Mouse (Mus musculus): ENCODE data around the gene Rfx3.

Gene Rfx3

DNA sequence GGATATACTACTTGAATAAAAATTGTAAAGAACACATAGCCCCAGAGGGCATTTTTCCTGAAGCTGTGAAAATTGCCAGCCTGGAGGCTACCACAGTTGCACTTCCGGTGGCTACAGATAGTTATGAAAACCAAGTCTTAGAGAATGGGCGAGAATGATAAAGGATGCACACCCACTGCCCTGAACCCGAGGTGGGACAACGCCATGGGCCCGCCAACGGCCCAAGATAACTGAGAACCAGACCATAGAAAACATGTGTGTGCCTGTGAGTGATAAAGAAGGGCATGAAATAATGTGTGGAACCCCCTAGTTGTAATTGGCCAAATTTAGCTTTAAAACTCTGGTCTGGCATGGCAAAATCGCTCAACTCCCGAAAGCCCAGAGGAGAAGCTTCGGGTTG is 105.0 kb downstream of the Rfx3 start:
- DNase-seq (ENCODE audit: low spot score in 2 of 2), result no peak

DNA sequence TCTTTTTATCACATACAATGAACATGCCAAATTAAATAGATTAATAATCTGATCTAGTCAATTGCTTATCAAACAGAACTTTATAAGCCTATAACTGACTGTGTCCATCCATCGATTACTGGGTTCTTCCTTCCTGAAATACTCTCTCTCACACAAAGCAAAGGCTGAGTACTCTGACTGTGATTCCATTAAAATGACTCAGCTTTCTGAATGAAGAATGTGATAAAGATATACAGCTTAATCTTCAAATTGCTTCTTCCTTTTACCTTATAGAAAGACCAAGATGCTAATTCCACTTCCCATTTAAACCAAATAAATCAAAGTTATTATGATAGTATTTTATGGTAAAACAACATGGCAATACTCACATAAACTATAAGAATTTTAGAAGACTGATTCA is 105.8 kb downstream of the Rfx3 start:
- DNase-seq (ENCODE audit: low spot score in 2 of 2), result no peak

DNA sequence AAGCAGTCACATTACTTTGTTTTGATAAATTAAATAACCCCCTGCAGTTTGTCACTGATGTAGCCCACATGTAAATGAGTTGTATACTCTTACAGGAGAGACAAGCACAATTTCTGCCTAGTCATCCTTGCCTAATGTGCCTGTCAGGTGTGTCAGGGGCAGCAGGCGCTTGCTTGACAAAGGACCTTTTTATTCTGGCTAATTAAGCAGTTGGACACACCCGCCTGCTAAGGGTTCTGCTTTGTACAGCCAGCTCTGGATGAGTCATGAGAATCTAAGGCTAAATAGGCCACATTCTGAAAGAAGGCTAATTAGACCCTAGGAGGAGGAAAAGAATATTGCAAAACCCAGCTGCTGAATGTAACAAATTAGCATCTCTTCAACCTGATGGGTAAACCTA is 106.3 kb downstream of the Rfx3 start:
- DNase-seq (ENCODE audit: low spot score in 2 of 2), result no peak

DNA sequence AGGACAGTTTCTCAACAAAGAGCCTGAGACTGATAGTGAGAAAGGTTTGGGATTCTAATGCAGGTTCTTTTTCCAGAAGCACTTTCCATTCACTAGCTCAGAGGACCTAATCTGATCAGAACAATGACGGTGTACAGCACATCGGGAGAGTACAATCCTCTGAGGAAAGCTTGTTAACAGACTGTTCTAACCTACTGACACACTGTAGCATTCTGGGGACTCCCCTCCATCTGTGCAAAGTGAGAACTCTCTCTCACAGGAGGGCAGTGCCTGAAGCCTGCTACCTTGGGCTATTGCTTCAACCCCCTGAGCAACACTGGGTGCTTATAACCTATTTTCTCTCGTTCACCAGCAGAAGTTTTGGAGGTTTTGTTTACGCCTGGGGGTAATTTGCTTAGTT is 106.8 kb downstream of the Rfx3 start:
- DNase-seq (ENCODE audit: low spot score in 2 of 2), result no peak

DNA sequence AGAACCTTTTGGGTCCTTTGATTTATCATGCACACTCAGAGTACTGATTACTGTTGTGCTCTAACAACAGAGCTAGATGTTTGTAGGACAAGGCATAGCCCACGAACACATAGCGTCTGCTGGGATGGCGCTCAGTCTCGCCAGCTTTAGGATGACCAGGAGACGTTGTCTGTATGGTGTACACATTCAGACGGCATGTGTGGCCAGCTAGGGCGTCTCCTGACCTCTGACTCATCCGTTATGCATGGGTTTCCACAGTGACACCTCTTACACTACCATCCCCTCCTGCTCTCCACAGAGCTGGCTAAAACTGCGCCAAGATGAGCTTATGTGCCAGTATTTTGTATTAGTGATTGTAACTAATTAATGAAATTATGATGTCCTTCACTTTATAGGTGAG is 108.4 kb downstream of the Rfx3 start:
- no peak for DNase-seq (ENCODE audit: low spot score in 2 of 2)

DNA sequence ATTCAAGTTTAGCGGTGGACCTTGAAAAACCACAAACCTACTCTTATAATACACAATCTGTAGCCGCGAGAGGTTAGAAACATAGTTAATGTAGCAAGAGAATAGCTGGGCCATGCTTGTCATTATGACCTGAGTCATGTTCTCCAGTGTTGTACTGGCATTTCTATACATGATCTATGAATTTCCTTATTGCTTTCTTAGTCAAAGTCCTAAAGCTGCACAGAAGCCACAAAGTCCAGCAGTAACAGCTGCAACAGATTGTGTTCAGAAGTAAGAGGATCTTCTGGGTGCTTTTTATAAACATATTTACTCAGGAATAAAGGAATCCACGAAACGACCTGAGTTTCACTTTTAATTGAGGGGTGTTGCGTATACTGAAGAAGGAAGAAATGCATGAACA is 109.3 kb downstream of the Rfx3 start:
- DNase-seq (ENCODE audit: low spot score in 2 of 2), result no peak

DNA sequence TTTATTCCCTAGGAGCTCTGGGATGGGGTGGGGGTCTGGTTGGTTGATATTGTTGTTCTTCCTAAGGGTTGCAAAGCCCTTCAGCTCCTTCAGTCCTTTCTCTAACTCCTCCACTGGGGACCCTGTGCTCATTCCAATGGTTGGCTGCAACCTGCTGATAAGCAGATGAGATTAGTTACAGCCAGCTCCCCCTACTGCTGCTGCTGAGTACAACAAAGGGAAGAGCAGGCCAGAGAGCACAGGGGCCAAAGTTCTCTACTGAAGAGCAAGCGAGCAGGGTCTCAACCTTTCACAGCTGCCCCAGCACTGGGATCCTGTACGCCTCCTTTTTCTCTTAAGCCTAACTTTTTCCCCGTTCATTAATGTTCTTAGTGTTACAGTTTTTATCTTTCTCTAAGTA is 126.4 kb downstream of the Rfx3 start:
- no peak for DNase-seq (ENCODE audit: low spot score in 2 of 2)

DNA sequence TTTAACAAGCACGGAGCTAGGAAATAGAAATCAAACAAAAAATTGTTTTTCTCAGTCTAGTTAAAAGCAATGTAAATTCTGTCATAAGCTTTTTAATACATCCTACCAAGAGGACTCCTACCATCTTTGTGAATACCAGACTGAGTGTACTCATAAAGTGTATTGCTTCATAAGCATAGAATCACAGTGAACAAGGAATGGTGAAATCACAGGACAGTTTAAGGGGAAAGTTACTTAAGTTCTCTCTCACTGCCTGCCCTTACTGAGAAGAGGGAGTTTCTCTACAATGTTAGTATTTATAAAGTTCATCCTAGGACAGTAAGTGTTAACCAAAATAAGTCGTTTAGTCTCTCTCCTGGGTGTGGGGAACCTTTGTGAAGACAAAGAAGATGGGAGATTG is 133.5 kb downstream of the Rfx3 start:
- no peak for DNase-seq (ENCODE audit: low spot score in 2 of 2)

DNA sequence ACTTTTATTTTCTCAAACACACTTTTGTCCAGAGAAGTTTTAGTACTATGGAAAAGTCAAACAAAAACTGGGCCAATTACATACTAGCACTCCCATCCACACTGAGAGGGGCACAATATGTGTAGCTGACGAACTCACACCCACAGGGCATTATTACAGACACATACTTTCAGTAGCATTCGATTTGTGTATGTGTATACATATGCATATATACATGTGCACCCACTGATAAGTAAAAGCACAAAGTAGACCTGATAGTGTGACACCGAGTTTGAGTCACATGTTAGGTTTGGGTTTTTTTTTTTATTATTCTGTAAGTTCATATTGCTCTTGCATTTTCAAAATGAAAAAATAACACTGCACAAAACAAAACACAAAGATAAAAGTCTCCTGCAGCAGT is 140.2 kb downstream of the Rfx3 start:
- DNase-seq (ENCODE audit: low spot score in 2 of 2), result no peak

DNA sequence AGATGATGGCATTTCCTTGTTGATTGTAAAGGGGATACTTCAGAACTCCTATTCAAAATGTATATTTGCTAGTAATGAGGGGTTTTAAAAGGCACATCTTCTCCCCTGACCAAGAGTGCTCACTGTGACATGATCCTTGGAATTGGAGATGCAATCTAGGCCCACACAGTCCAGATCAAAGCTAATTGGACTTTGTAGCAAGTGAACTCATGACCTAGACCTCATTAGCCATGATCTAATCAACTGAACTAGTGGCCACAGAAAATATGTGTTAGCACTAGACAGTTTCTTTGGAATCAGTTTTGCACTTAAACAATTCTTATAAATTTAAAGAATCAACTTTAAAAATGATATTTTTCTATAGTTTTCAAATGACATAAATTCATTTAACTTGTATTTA is 151.3 kb downstream of the Rfx3 start:
- no peak for DNase-seq (ENCODE audit: low spot score in 2 of 2)

DNA sequence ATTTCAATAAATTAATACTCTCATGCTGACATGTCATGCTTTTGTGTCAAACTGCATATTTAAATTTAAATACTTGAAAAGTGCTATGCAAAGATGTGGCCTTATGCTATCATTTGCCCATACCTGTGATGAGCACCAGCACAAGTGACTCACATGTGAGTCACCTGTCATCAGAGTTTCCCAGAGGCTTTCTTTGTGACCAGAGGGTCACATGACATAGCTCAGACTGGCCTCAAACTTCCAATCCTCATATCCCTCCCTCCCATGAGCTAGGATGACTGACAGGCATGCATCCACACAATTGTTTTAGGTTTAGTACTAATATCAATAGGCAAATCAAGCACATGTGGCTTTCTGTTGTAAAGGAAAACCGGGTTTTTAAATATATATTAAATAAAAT is 162.0 kb downstream of the Rfx3 start:
- no peak for DNase-seq (ENCODE audit: low spot score in 2 of 2)

DNA sequence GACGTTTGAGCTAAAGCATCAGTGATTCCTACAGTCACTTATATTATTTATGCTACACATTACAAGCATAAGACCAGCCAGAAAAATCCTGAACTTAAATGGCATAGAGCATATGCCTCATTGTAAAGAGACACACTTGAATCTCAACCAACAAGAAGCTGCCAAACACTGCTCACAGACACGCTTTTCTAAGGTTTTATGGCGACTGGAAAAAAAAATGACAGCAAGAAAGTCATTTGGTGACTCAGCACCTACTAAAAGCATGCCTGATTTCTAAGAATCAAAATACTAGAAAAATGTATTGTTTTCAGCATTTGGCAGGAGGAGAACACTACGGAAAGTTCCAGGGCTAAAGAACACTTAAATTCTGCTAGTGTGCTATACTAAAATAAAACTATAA is 163.9 kb downstream of the Rfx3 start:
- DNase-seq (ENCODE audit: low spot score in 2 of 2), result no peak

DNA sequence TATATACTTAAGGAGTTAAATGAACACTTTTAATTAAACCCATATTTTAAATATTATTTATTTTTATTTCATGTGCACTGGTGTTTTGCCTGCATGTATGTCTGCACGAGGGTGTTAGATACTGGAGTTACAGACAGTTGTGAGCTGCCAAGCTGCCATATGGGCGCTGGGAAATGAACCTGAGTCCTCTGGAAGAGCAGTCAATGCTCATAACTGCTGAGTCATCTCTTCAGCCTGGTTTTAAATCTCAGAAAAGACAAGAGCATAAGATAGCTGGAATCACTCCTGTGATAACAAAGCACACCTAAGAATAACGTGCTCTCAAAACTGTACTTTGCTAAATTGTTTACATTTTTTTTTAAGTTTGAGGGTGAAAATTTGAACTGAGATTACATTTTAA is 172.3 kb downstream of the Rfx3 start:
- DNase-seq (ENCODE audit: low spot score in 2 of 2), result no peak

DNA sequence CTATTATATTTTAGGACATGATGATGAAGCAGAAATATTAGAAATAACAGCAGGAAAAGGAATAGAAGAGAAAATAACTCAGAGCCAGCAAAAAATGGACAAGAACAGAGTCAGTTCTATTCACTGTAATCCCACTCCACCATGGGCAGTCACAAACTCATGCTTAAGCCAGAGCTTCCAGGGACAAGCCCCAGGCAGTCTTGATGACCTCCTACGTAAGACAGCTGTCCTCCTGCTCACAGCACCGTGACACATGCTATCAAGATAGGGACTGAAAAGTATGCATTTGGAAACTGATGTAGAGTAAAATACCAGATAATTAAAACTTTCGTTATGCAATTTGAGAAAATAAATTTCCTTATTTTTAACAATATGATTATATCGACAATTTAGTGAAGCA is 172.9 kb downstream of the Rfx3 start:
- DNase-seq (ENCODE audit: low spot score in 2 of 2), result no peak

DNA sequence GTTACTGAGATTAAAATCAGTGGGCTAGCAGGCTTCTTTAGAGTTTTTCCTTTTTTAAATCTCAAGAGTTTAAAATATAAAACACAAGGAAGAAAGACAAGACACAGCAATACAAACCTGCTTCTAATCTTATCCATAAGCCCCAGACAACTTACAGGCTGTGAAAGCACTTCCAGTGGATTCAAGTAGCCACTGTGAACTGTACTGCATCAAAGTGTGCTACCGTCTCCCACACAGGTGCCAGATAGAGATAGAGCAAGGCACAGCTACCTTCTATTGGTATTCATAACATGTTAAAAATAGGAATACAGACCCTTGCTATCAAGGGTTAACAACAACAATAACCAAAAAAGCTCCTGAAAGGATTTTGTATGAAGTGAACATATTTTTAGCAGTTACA is 178.5 kb downstream of the Rfx3 start:
- DNase-seq (ENCODE audit: low spot score in 2 of 2), result no peak

DNA sequence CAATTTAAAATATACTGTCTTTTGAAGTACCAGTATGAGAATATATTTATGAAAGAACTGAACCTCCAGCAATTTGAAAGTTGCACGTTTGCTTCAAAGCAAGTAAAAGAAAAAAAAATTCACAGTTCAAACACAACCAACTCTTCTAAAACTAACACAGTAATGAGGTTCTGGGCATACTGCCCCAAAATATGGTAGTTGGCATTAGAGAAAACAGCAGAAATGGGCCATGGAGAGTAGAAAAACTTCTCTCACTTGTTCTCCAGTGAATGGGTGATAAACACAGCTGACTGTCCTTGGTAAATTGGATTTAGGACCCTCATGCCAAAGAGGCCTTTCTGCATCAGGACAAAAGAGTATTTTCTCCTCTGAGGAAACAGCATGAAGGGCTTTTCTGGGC is 182.7 kb downstream of the Rfx3 start:
- no peak for DNase-seq (ENCODE audit: low spot score in 2 of 2)

DNA sequence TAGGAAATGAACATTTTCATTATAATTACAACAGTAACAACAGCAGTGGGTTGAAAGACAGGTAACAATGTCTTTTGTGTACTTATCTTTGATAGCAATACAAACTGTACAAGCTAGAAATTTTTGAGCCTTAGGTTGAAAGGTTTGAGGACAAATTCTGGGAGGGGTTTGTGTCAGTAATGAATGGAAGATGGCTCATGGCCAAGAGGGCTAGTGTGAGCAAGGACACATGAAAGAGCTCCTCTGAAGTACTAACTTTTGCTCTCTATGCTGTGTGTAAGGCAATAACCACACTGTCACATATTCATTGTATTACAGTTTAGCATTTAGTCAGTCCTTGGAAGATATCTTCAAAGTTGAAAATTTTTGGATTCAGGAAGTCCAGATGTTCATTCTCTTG is 193.3 kb downstream of the Rfx3 start:
- no peak for DNase-seq (ENCODE audit: low spot score in 2 of 2)

DNA sequence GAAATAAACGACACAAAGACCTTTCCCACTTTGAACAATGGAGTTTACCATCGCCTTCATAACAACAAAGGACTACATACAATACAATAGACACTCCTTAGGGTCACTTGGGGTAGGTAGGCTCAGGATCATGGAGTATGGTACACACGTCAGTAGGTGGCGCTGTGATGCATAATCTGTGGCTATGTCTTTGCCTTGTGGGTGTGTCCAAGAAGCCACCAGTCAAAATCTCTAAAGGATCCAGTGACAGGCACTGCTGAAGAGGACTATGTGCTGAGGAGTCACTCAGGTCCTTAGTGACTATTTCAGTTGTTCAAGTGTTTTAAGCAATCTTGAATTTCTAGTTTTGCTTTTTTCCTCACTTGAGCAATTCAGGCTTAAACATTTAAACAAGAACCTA is 230.9 kb downstream of the Rfx3 start:
- peak in 1 of 2 experiments; percentile 19 for DNase-seq (ENCODE audit: low spot score in 2 of 2)

DNA sequence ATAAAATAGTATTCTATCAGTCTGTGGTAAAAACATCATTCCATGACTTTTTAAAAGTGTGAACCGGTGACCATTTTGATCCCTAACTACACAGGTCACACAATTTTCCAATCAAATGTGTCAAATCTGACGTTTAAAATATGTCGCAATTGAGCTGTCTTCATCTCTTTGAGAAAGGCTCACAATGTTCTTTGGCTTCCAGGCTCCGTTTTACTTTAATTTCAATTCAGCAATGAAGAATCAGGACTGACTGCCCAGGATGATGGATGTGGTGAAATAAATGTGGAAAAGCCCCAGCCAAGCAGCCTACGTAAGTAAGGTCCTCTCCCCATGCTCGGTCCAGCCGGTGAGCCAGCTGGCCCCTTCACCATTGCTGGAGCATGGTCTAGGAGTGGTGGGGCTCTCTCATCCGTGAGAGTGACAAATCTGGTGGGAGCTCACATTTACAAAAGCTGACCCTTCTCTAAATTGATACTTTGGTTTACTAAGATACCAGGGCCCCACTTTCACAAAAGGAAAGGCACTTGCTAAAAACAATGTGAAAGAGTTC is 240.2 kb downstream of the Rfx3 start:
- DNase-seq (ENCODE audit: low spot score in 2 of 2), result no peak

DNA sequence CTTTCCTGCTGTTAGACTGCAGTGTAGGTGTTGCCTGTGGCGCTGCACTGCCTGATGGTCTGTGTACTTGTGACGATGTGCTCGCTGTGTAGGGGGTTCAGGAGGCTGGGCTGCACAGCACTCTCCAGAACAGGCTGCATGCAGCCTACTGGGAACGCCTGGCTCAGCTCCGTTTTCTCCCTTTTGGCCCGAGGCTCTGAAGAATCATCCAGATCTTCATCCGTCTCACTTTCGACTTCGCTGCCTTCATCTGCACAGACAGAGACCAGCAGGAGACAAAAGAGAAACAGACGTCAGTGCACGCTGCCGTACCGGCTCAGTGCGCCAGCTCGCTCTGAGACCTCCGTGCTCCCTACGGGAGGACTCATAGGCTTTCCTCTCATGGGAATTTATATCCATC is 242.5 kb downstream of the Rfx3 start:
- DNase-seq (ENCODE audit: low spot score in 2 of 2), result no peak

DNA sequence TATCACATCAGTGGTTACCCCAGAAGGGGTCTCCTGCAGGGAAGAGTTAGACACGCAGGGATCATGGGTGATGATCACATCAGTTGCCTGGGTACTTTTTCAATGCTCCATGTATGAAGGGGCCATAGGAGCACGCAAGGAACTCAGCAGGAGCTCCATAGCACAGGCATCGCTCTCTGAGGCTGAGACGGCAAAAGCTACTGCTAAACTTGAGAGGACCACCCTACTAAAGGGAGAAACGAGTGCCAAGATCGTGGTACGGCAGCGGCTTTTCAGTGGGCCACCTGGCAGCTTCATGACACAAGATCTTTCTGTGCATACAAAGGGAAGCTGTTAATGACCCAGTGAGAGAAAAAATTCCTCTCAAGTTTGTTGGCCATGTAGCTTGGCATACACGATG is 250.7 kb downstream of the Rfx3 start:
- no peak for DNase-seq (ENCODE audit: low spot score in 2 of 2)

DNA sequence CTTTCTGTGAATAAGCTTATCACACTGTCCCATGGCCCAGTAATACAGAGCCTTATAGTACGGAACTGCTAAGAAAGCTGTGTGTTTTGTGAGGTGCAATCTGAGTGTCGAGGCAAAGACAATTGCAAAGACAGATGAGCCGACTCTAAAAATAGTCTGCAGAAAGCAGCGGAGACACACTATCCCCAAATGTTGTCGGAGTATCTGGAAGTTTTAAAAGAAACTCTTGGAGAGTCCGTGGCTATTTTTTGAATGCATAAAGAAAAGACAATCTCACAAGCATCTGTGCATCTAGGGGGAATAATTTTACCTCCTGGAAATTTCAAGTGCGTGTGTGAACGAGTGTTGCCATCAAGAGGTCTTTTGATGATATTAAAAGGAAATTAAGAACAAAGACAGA is 251.6 kb downstream of the Rfx3 start:
- no peak for DNase-seq (ENCODE audit: low spot score in 2 of 2)

DNA sequence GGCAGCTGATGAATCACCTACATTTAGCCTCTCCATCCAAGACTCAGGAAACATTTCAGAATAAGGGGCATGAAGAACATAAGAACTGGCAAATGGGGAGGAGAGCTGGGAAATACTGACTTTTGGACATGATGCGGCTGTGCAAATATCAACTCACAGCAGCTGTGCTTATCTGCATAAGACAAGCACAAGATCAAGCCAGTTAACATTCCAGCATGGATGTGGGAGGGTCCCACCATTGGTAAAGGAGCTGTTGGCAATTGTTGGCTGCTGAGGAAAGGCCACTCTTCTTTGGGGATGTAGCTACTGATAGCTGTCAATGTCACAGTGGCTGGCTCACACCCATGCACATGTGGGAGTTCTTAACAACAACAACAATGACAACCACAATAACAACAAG is 263.7 kb downstream of the Rfx3 start:
- DNase-seq (ENCODE audit: low spot score in 2 of 2), result no peak

DNA sequence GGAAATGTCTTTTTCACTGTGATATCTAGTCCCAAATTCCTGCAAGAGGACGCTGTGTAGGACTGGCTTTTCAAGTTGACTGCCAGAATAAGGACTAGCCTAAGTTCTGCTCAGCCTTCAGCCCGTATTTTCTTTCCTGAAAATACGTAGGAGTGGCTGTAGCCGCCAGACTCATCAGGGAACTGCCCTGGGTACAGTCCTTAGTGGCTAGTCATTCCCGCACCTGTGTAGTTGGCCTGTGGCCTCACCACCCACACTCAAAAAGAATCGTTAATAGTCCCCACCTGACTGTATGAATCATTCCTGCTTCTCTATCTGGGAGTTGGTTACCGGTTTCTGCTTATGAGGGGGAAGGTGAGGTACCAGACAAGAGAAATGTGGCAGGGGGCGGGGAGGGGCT is 272.1 kb downstream of the Rfx3 start:
- no peak for DNase-seq (ENCODE audit: low spot score in 2 of 2)

DNA sequence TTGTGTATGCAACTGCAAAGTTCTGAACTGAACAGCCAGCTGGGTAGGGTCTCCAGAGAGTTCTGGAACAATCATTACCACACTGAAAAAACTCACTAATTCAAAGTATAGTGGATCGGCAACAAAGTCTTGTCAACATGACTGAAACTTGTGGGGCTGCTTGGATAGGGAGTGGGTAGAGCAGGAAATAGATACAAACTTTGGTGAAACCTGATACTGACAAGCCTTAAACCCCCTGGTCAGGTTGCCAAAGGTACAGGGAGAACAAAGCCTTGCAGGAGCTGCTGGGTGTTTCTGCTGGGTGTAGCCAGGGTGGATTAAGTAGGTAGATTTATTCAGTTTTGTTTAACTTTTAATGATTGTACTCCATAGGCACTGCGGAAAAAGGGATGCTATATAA is 274.4 kb downstream of the Rfx3 start:
- DNase-seq (ENCODE audit: low spot score in 2 of 2), result no peak

All from thymus, postnatal 10 days (tissue).